Mouse (Mus musculus) intestine, embryonic 16.5 days (tissue): Measurements from ENCODE around the gene Cep164. TPM values are rescaled to one million over a fixed set of nuclear protein-coding genes. Genes with fewer than 3 reads are reported as not detected.

Source experiments
- ATAC-seq: fragments of 200-750 bp; cut with Nextera tagmentation; 2 replicates; pipeline ENCODE4 v1.8.0; 2017; ENCODE audit warnings: moderate TSS enrichment, moderate library complexity
- H3K27ac ChIP-seq: fragments of 300-500 bp; sonication (generic); 2 replicates; pipeline ENCODE4 v1.5.1; 2014; ENCODE audit warnings: mild to moderate bottlenecking, low read length
- H3K27me3 ChIP-seq: fragments of 300-500 bp; sonication (generic); replicated peaks from 2 replicates; pipeline ENCODE4 v1.6.1; 2014; ENCODE audit warnings: low read length, control low read depth, mixed read lengths; ENCODE audit not compliant: control insufficient read depth, insufficient read depth
- H3K36me3 ChIP-seq: fragments of 300-500 bp; sonication (generic); 2 replicates; pipeline ENCODE4 v1.6.1; 2014; ENCODE audit warnings: low read length, control low read depth; ENCODE audit not compliant: control insufficient read depth, insufficient read depth
- H3K4me1 ChIP-seq: fragments of 300-500 bp; sonication (generic); 2 replicates; pipeline ENCODE4 v1.6.1; 2014; ENCODE audit warnings: low read length, control low read depth, mixed read lengths; ENCODE audit not compliant: control insufficient read depth, insufficient read depth
- H3K4me2 ChIP-seq: fragments of 300-500 bp; sonication (generic); 2 replicates; pipeline ENCODE4 v1.6.1; 2014; ENCODE audit warnings: low read depth, low read length, control low read depth
- H3K4me3 ChIP-seq: fragments of 300-500 bp; sonication (generic); 2 replicates; pipeline ENCODE4 v1.5.1; 2014; ENCODE audit warnings: mild to moderate bottlenecking, low read length
- H3K9ac ChIP-seq: fragments of 300-500 bp; sonication (generic); 2 replicates; pipeline ENCODE4 v1.6.1; 2014; ENCODE audit warnings: low read depth, low read length
- H3K9me3 ChIP-seq: fragments of 300-500 bp; sonication (generic); 2 replicates; pipeline ENCODE4 v1.6.1; 2016; ENCODE audit warnings: low read length, control low read depth; ENCODE audit not compliant: control insufficient read depth
- WGBS: fragments of 180-500 bp; shearing (Covaris S2); extraction: QIAGEN DNeasy Blood & Tissue Kit; methylation state at CpG from one replicate; pipeline ENCODE4 v1.1.7; 2014; 5-methylcytosine and 5-hydroxymethylcytosine counted together
- polyA plus RNA-seq: library from polyadenylated mRNA; unstranded; fragments of >200 nt; fragmentation: Nextera tagmentation; extraction: Ambion mirVana; gene quantifications from 2 replicates; pipeline ENCODE4 v1.2.1, GENCODE M21; 2015

The Cep164 gene
- polyA plus RNA-seq, 1 experiment from 2014 or later: 21.6 TPM

GRCm38 (mm10) chr9:45798467-45799164, 29.9 kb downstream of the Cep164 start:
- Histone ChIP-seq H3K9me3 (no peaks in the 10 kb centered on the region), H3K27me3 (no peaks in the 10 kb centered on the region), H3K4me3 (no peak overlapping the region), H3K4me1 (no peaks in the 10 kb centered on the region), H3K36me3 (peaks cover 4% of the 10 kb centered on the region; the same call in 1 of the 2 replicates), H3K4me2 (no peak overlapping the region), H3K9ac (no peak overlapping the region), H3K27ac (no peak overlapping the region)
- 24% methylated on average over 13 of the region's 13 CpGs for WGBS
- ATAC-seq: peak; percentile 55

GRCm38 (mm10) chr9:45797271-45797670, 31.2 kb downstream of the Cep164 start:
- Histone ChIP-seq H3K4me2 (no peak overlapping the region), H3K4me1 (no peaks in the 10 kb centered on the region), H3K27me3 (no peaks in the 10 kb centered on the region), H3K36me3 (peaks cover 4% of the 10 kb centered on the region; the same call in 1 of the 2 replicates), H3K9me3 (no peaks in the 10 kb centered on the region), H3K9ac (no peak overlapping the region), H3K4me3 (no peak overlapping the region), H3K27ac (no peak overlapping the region)
- WGBS: 84% methylated on average over 3 of the region's 3 CpGs
- no peak for ATAC-seq

- Histone ChIP-seq H3K4me1 (no peaks in the 10 kb centered on the region), H3K4me2 (no peak overlapping the region), H3K27me3 (no peaks in the 10 kb centered on the region), H3K36me3 (peaks cover 7% of the 10 kb centered on the region; the same call in 1 of the 2 replicates), H3K9ac (no peak overlapping the region), H3K4me3 (no peak overlapping the region), H3K9me3 (no peaks in the 10 kb centered on the region), H3K27ac (no peak overlapping the region)
- no peak for ATAC-seq
- 74% methylated on average over 5 of the region's 5 CpGs for WGBS
Observed at GRCm38 (mm10) chr9:45795722-45796121, 32.8 kb downstream of the Cep164 start.

GRCm38 (mm10) chr9:45793697-45794096, 34.8 kb downstream of the Cep164 start:
- Histone ChIP-seq H3K4me2 (no peak overlapping the region), H3K27me3 (no peaks in the 10 kb centered on the region), H3K9me3 (no peaks in the 10 kb centered on the region), H3K36me3 (peaks cover 8% of the 10 kb centered on the region; the same call in 1 of the 2 replicates), H3K27ac (no peak overlapping the region), H3K9ac (no peak overlapping the region), H3K4me1 (no peaks in the 10 kb centered on the region), H3K4me3 (no peak overlapping the region)
- 78% methylated on average over 6 of the region's 6 CpGs for WGBS
- no peak for ATAC-seq

- H3K4me3 ChIP-seq: no peak overlapping the region
- H3K36me3 ChIP-seq: peaks cover 5% of the 10 kb centered on the region; the same call in 1 of the 2 replicates
- no peaks in the 10 kb centered on the region for H3K27me3 ChIP-seq
- no peak overlapping the region for H3K4me2 ChIP-seq
- no peaks in the 10 kb centered on the region for H3K9me3 ChIP-seq
- no peak overlapping the region for H3K27ac ChIP-seq
- ATAC-seq: no peak
- H3K4me1 ChIP-seq: no peaks in the 10 kb centered on the region
- H3K9ac ChIP-seq: no peak overlapping the region
- 95% methylated on average over 1 of the region's 1 CpGs for WGBS
Observed at GRCm38 (mm10) chr9:45792235-45792634, 36.3 kb downstream of the Cep164 start.

GRCm38 (mm10) chr9:45791456-45792142, 36.9 kb downstream of the Cep164 start:
- Histone ChIP-seq H3K4me1 (no peaks in the 10 kb centered on the region), H3K27ac (no peak overlapping the region), H3K4me2 (no peak overlapping the region), H3K9me3 (no peaks in the 10 kb centered on the region), H3K36me3 (peaks cover 5% of the 10 kb centered on the region; the same call in 1 of the 2 replicates), H3K27me3 (no peaks in the 10 kb centered on the region), H3K9ac (no peak overlapping the region), H3K4me3 (no peak overlapping the region)
- ATAC-seq: no peak
- WGBS: 83% methylated on average over 8 of the region's 8 CpGs

GRCm38 (mm10) chr9:45788405-45788804, 40.1 kb downstream of the Cep164 start:
- no peak for ATAC-seq
- no peak overlapping the region for H3K4me2 ChIP-seq

GRCm38 (mm10) chr9:45787547-45787946, 40.9 kb downstream of the Cep164 start:
- no peak overlapping the region for H3K4me2 ChIP-seq
- WGBS: 70% methylated on average over 6 of the region's 6 CpGs
- no peak overlapping the region for H3K27ac ChIP-seq
- no peak overlapping the region for H3K9ac ChIP-seq
- H3K9me3 ChIP-seq: no peaks in the 10 kb centered on the region
- no peaks in the 10 kb centered on the region for H3K4me1 ChIP-seq
- ATAC-seq: peak; percentile 46; the same call in 1 of the 2 replicates
- H3K27me3 ChIP-seq: no peaks in the 10 kb centered on the region
- no peak overlapping the region for H3K4me3 ChIP-seq
- peaks cover 3% of the 10 kb centered on the region; the same call in 1 of the 2 replicates for H3K36me3 ChIP-seq

More at GRCm38 (mm10) chr9:45788405-45788804, 40.1 kb downstream of the Cep164 start:
- Histone ChIP-seq H3K9ac (no peak overlapping the region), H3K4me3 (no peak overlapping the region), H3K27me3 (no peaks in the 10 kb centered on the region), H3K27ac (no peak overlapping the region), H3K9me3 (no peaks in the 10 kb centered on the region), H3K36me3 (peaks cover 3% of the 10 kb centered on the region; the same call in 1 of the 2 replicates), H3K4me1 (no peaks in the 10 kb centered on the region)
- 46% methylated on average over 5 of the region's 5 CpGs for WGBS

GRCm38 (mm10) chr9:45787071-45787470, 41.4 kb downstream of the Cep164 start:
- Histone ChIP-seq H3K4me2 (no peak overlapping the region), H3K4me3 (no peak overlapping the region), H3K27ac (no peak overlapping the region), H3K36me3 (0 out of 2 replicates have a peak, but pooled peaks cover 3% of the 10 kb centered on the region), H3K27me3 (no peaks in the 10 kb centered on the region), H3K9me3 (no peaks in the 10 kb centered on the region), H3K9ac (no peak overlapping the region), H3K4me1 (no peaks in the 10 kb centered on the region)
- ATAC-seq: no peak
- WGBS: 80% methylated on average over 8 of the region's 8 CpGs
